8 mouse cellular contexts compared by ENCODE assay signal in the genomic region with DNA sequence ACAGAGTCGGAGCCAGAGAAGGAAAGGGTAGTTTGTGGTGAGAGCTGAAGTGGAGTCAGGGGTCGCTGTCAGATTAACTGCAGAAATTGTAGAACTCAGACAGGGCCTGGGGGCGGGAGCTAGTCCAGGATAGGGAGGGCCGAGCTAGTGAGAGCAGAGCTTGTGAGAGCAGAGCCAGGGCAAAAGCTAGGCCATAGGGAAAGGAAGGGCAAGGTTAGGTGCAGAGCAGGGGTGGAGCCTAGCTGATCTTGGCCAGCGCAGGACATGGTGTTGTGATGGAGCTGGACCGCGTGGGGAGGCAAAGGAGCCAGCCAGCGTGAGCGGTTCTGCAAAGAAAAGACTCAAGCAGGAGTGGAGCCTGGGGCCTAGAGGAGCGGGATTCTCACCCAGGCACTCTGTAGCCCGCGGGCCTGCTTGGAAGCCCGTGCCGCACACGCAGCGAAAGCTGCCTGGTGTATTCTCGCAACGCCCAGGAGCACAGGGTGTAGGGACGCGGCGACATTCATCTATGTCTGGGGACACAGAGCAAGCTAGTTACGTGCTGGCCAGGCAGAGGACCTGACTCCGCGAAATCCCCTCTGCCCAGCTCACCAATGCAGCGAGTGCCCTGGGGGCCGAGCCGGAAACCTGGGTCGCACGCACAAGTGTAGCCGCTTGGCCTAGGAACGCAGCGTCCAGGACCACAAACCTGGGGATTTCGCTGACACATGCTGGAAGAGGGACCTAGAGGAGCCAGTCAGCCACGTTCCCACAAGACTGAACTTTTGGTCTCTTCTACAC. TPM values are rescaled to one million over a fixed set of nuclear protein-coding genes. Genes with fewer than 3 reads are reported as not detected.
DNase-seq lines count a peak whose midpoint lies in the region; ATAC-seq and TF ChIP-seq lines count a peak whose summit lies in the region.

No protein-coding gene starts in this region.

- 22% methylated on average over 34 of the region's 34 CpGs for WGBS in forebrain, embryonic 10.5 days
- WGBS in forebrain, postnatal 0 days: 48% methylated on average over 34 of the region's 34 CpGs
- 46% methylated on average over 34 of the region's 34 CpGs for WGBS in hindbrain, postnatal 0 days
- WGBS in liver, postnatal 0 days (ENCODE audit: insufficient replicate concordance): 41% methylated on average over 34 of the region's 34 CpGs
- WGBS in stomach, embryonic 15.5 days: 53% methylated on average over 34 of the region's 34 CpGs

- H3K4me2 ChIP-seq in forebrain, postnatal 0 days (ENCODE audit: low read depth): no peak overlapping the region
- H3K4me2 ChIP-seq in hindbrain, postnatal 0 days (ENCODE audit: low read depth, low read length): peak overlapping the region; percentile 40
- peak overlapping the region; percentile 56; the same call in 1 of the 2 replicates for H3K4me2 ChIP-seq in liver, postnatal 0 days (ENCODE audit: low read depth, low read length)
- H3K4me2 ChIP-seq in stomach, embryonic 15.5 days: peak overlapping the region; percentile 47

- ATAC-seq in forebrain, postnatal 0 days: no peak
- ATAC-seq in hindbrain, postnatal 0 days: no peak
- ATAC-seq in liver, postnatal 0 days: no peak
- no peak for ATAC-seq in stomach, embryonic 15.5 days (ENCODE audit: insufficient read depth, low FRiP score, low read depth)

- no peak for TF ChIP-seq EP300 in liver, postnatal 0 days (IDR thresholded peaks at IDR 0.05; ENCODE audit: low read depth)

- no peak overlapping the region for H3K9ac ChIP-seq in forebrain, postnatal 0 days
- no peak overlapping the region for H3K9ac ChIP-seq in hindbrain, postnatal 0 days (replicated peaks; ENCODE audit: low read length)
- no peak overlapping the region for H3K9ac ChIP-seq in liver, postnatal 0 days (replicated peaks)
- H3K9ac ChIP-seq in stomach, embryonic 15.5 days: no peak overlapping the region

- H3K4me1 ChIP-seq in forebrain, embryonic 10.5 days: peaks cover 58% of the 10 kb centered on the region
- peaks cover 6% of the 10 kb centered on the region; the same call in 1 of the 2 replicates for H3K4me1 ChIP-seq in forebrain, postnatal 0 days (ENCODE audit: insufficient read depth)
- peaks cover 18% of the 10 kb centered on the region for H3K4me1 ChIP-seq in hindbrain, postnatal 0 days (ENCODE audit: insufficient read depth, low read length)
- peaks cover 21% of the 10 kb centered on the region for H3K4me1 ChIP-seq in liver, postnatal 0 days (ENCODE audit: insufficient read depth)
- peaks cover 24% of the 10 kb centered on the region for H3K4me1 ChIP-seq in stomach, embryonic 15.5 days

- H3K36me3 ChIP-seq in forebrain, embryonic 10.5 days (replicated peaks): 0 out of 2 replicates have a peak, but pooled peaks cover 9% of the 10 kb centered on the region
- H3K36me3 ChIP-seq in forebrain, postnatal 0 days (ENCODE audit: insufficient read depth): peaks cover 8% of the 10 kb centered on the region; the same call in 1 of the 2 replicates
- no peaks in the 10 kb centered on the region for H3K36me3 ChIP-seq in hindbrain, postnatal 0 days (ENCODE audit: insufficient read depth, low read length)
- no peaks in the 10 kb centered on the region for H3K36me3 ChIP-seq in liver, postnatal 0 days (replicated peaks; ENCODE audit: insufficient read depth, low read length)
- peaks cover 30% of the 10 kb centered on the region for H3K36me3 ChIP-seq in stomach, embryonic 15.5 days

- DNase-seq in forebrain, embryonic 10.5 days (ENCODE audit: extremely low spot score, low spot score): no peak
- DNase-seq in forebrain, postnatal 0 days: no peak
- peak; percentile 57 for DNase-seq in forelimb bud, embryonic 11.5 days (ENCODE audit: low read depth, low spot score)
- DNase-seq in hindbrain, postnatal 0 days (ENCODE audit: low spot score): no peak
- no peak for DNase-seq in liver, postnatal 0 days
- DNase-seq in right cerebral cortex, adult 2 months (ENCODE audit: low spot score in 2 of 2): no peak
- DNase-seq in thymus, postnatal 10 days (ENCODE audit: low spot score in 2 of 2): no peak

- no peaks in the 10 kb centered on the region for H3K9me3 ChIP-seq in forebrain, embryonic 10.5 days
- no peaks in the 10 kb centered on the region for H3K9me3 ChIP-seq in forebrain, postnatal 0 days (ENCODE audit: low read length)
- H3K9me3 ChIP-seq in hindbrain, postnatal 0 days (ENCODE audit: low read length): no peaks in the 10 kb centered on the region
- no peaks in the 10 kb centered on the region for H3K9me3 ChIP-seq in liver, postnatal 0 days (ENCODE audit: low read length)
- H3K9me3 ChIP-seq in stomach, embryonic 15.5 days: no peaks in the 10 kb centered on the region

- H3K27ac ChIP-seq in forebrain, embryonic 10.5 days: no peak overlapping the region
- no peak overlapping the region for H3K27ac ChIP-seq in forebrain, postnatal 0 days (ENCODE audit: low read depth, low read length)
- H3K27ac ChIP-seq in hindbrain, postnatal 0 days: no peak overlapping the region
- no peak overlapping the region for H3K27ac ChIP-seq in liver, postnatal 0 days (ENCODE audit: low read depth)
- no peak overlapping the region for H3K27ac ChIP-seq in stomach, embryonic 15.5 days

- peak overlapping the region; percentile 41 for H3K4me3 ChIP-seq in forebrain, embryonic 10.5 days
- H3K4me3 ChIP-seq in forebrain, postnatal 0 days (ENCODE audit: low read depth, low read length): no peak overlapping the region
- H3K4me3 ChIP-seq in hindbrain, postnatal 0 days (ENCODE audit: low read length): peak overlapping the region; percentile 25
- no peak overlapping the region for H3K4me3 ChIP-seq in liver, postnatal 0 days (ENCODE audit: low read depth, low read length)
- H3K4me3 ChIP-seq in stomach, embryonic 15.5 days (replicated peaks): no peak overlapping the region

- peaks cover 100% of the 10 kb centered on the region for H3K27me3 ChIP-seq in forebrain, embryonic 10.5 days (ENCODE audit: poor library complexity, severe bottlenecking)
- peaks cover 47% of the 10 kb centered on the region for H3K27me3 ChIP-seq in forebrain, postnatal 0 days (ENCODE audit: insufficient read depth, low read length)
- peaks cover 47% of the 10 kb centered on the region for H3K27me3 ChIP-seq in hindbrain, postnatal 0 days (ENCODE audit: insufficient read depth, low read length)
- H3K27me3 ChIP-seq in liver, postnatal 0 days (ENCODE audit: insufficient read depth, low read length): peaks cover 67% of the 10 kb centered on the region
- H3K27me3 ChIP-seq in stomach, embryonic 15.5 days (replicated peaks): peaks cover 10% of the 10 kb centered on the region; the same call in 1 of the 2 replicates

- no peak; the same call in 1 of the 2 replicates for TF ChIP-seq CTCF in forebrain, postnatal 0 days (IDR thresholded peaks at IDR 0.05; ENCODE audit: low read depth)
- no peak for TF ChIP-seq CTCF in hindbrain, postnatal 0 days (IDR thresholded peaks at IDR 0.05; ENCODE audit: low read depth)
- TF ChIP-seq CTCF in liver, postnatal 0 days (IDR thresholded peaks at IDR 0.05; ENCODE audit: low read depth): no peak

RNA-seq across cellular contexts. Expression of gene Ltbp4, which starts 11.2 kb away (rescaled TPM):
- 8.5 and 11.1 TPM in 2 replicates for polyA plus RNA-seq in forebrain, embryonic 10.5 days (2016; fragmentation: Nextera tagmentation; extraction: Ambion mirVana)
- total RNA-seq in forebrain, postnatal 0 days (2014; rRNA removed): 13.4 and 26.7 TPM in 2 replicates
- polyA plus RNA-seq in forebrain, postnatal 0 days (2015; fragmentation: Nextera tagmentation; extraction: Ambion mirVana): 8.3 and 11.7 TPM in 2 replicates
- total RNA-seq in hindbrain, postnatal 0 days (2014; rRNA removed): 34.8 and 41.2 TPM in 2 replicates
- 10.5 and 10.6 TPM in 2 replicates for polyA plus RNA-seq in hindbrain, postnatal 0 days (2015; fragmentation: Nextera tagmentation; extraction: Ambion mirVana)
- polyA plus RNA-seq in liver, postnatal 0 days (2015; fragmentation: Nextera tagmentation; extraction: Ambion mirVana): 7.2 and 9.2 TPM in 2 replicates
- polyA plus RNA-seq in stomach, embryonic 15.5 days (2015; fragmentation: Nextera tagmentation; extraction: Ambion mirVana): 154 and 161 TPM in 2 replicates

RNA-seq across cellular contexts. Expression of gene Shkbp1, which starts 29.5 kb away (rescaled TPM):
- polyA plus RNA-seq in forebrain, embryonic 10.5 days (2016; fragmentation: Nextera tagmentation; extraction: Ambion mirVana): 62.4 and 67.7 TPM in 2 replicates
- total RNA-seq in forebrain, postnatal 0 days (2014; rRNA removed): 30.2 and 35.6 TPM in 2 replicates
- 31.8 and 33.1 TPM in 2 replicates for polyA plus RNA-seq in forebrain, postnatal 0 days (2015; fragmentation: Nextera tagmentation; extraction: Ambion mirVana)
- total RNA-seq in hindbrain, postnatal 0 days (2014; rRNA removed): 27.0 and 31.2 TPM in 2 replicates
- 20.0 and 20.2 TPM in 2 replicates for polyA plus RNA-seq in hindbrain, postnatal 0 days (2015; fragmentation: Nextera tagmentation; extraction: Ambion mirVana)
- 9.5 and 10.9 TPM in 2 replicates for polyA plus RNA-seq in liver, postnatal 0 days (2015; fragmentation: Nextera tagmentation; extraction: Ambion mirVana)
- 38.8 and 43.7 TPM in 2 replicates for polyA plus RNA-seq in stomach, embryonic 15.5 days (2015; fragmentation: Nextera tagmentation; extraction: Ambion mirVana)

RNA-seq across cellular contexts. Expression of gene Gm20479, which starts 30.9 kb away (rescaled TPM):
- 1.4 TPM in 1 of 2 replicates, not detected in the other for polyA plus RNA-seq in forebrain, embryonic 10.5 days (2016; fragmentation: Nextera tagmentation; extraction: Ambion mirVana)
- total RNA-seq in forebrain, postnatal 0 days (2014; rRNA removed): not detected in 2 replicates
- not detected in 2 replicates for polyA plus RNA-seq in forebrain, postnatal 0 days (2015; fragmentation: Nextera tagmentation; extraction: Ambion mirVana)
- not detected in 2 replicates for total RNA-seq in hindbrain, postnatal 0 days (2014; rRNA removed)
- not detected in 2 replicates for polyA plus RNA-seq in hindbrain, postnatal 0 days (2015; fragmentation: Nextera tagmentation; extraction: Ambion mirVana)
- 1.1 TPM in 1 of 2 replicates, not detected in the other for polyA plus RNA-seq in liver, postnatal 0 days (2015; fragmentation: Nextera tagmentation; extraction: Ambion mirVana)
- polyA plus RNA-seq in stomach, embryonic 15.5 days (2015; fragmentation: Nextera tagmentation; extraction: Ambion mirVana): 0.62 and 1.7 TPM in 2 replicates

Comparison
In these comparisons a context has a peak if more than half of its experiments do, and no peak if none do; other contexts are left out.
1. H3K4me3 ChIP-seq: peak in forebrain, embryonic 10.5 days (single experiment) and hindbrain, postnatal 0 days (single experiment); none in forebrain, postnatal 0 days (single experiment), liver, postnatal 0 days (single experiment) and stomach, embryonic 15.5 days (single experiment).
2. RNA of gene Ltbp4, which starts 11.2 kb away (polyA plus RNA-seq): 154 to 161 TPM in stomach, embryonic 15.5 days; 8.3 to 11.7 TPM in forebrain, postnatal 0 days, 10.5 to 10.6 TPM in hindbrain, postnatal 0 days, 8.5 to 11.1 TPM in forebrain, embryonic 10.5 days and 7.2 to 9.2 TPM in liver, postnatal 0 days; every median in the first group is over 10 times any median in the second.